Mouse (Mus musculus) liver, adult 2 months (tissue): ENCODE data around the gene Rnf43.

Source experiments
- CTCF ChIP-seq: fragments of 200-500 bp; IDR thresholded peaks from 2 replicates; pipeline ENCODE4 v1.5.1; 2011; ENCODE audit warnings: low read depth, low read length, control low read depth
- POLR2A ChIP-seq: fragments of 200-500 bp; IDR thresholded peaks from 2 replicates; pipeline ENCODE4 v1.6.1; 2011; ENCODE audit warnings: low read length, control low read depth; ENCODE audit not compliant: insufficient read depth; ENCODE audit errors: extremely low read depth

DNA sequence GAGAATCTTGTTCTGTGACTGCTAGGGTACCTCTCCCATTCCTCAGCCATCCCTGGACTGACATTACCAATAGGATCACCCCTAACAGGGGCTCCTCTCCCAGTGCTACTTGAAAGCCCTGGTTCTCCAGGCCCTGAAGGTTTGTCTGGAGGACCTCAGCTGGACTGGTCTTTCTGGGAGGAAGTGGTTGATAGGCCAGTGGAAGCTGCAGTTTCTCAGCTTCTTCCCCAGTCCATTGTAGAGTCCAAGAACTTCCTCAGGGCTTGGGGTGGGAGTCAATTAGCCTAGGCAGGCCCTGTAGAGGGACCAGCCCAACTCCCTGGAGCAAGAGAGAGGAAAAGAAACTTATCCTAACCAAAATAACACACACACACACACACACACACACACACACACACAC lies 63.0 kb downstream of the Rnf43 start:
- TF ChIP-seq POLR2A: no peak
- no peak for TF ChIP-seq CTCF
